Mouse (Mus musculus) layer of hippocampus, postnatal 10 days (tissue): ENCODE data around the gene Mrpl51. TPM values are rescaled to one million over a fixed set of nuclear protein-coding genes. Genes with fewer than 3 reads are reported as not detected.
"Not testable (repeated sequence)": the region's sequence is repeated elsewhere in the genome, so short reads cannot be mapped to it uniquely, and the experiment has no call there.

Experiments used
- DNase-seq, 2 experiments: peaks; one replicate each; pipeline ENCODE4 v3.0.0; 2021; ENCODE audit warnings: low spot score in 2 of 2
- total RNA-seq, 2 experiments: library from RNA; stranded (reverse); gene quantifications; 2 replicates each; pipeline ENCODE4 v1.2.3; 2021

Gene Mrpl51
- total RNA-seq, 2 experiments from 2014 or later, result 73.5 to 75.9 TPM

DNA sequence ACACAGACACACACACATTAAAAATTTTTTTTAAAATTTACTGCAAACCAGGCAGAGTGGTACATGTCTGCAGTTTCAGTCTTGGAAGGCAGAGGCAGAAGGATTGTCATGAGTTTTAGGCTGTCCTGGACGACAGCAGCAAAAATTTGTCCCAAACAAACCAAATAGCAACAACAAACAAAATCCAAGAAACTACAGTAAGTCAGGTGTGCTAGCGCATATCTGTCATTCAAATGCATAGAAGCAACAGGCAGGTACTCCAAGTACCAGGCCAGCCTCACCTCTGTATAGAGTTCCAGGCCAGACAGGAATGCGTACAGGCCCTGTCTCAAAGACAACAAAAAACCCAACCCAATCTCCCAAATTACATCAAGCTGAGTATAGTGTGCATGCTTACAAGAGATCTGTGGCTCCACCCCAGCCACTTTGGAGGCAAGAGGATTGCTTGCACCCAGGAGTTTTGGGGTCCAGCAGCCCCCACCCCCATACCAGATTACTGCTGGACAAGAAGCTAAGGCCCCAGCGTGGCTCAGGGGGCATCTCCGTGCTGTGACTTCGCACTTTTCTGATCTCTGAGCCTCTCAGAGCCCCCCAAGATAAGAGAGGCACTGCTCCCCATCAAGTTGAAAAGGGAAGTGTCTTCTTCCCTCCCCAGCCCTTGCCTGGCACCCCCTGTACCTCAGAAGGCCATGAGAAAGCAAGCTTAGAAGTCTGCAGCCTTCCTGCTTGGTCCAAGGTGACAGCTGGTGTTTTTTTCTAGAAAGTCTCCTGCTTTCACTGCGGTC is 31.6 kb upstream of the Mrpl51 start:
- DNase-seq, result no peak

DNA sequence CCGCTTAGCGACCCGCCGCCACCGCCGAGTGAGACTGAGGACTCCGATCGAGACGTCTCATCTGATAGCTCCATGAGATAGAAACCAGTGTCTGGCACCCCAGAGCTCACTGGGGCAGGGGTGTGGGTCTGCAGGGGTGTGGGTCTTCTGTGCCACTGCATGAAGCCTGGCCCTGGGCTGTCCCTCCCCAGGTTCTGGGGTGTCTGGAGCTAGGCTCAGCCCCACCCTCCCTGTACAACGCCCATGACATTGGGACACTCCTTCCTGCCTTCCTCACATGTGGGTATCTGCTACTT is 31.1 kb upstream of the Mrpl51 start:
- peak in 1 of 2 experiments; percentile 26 for DNase-seq

DNA sequence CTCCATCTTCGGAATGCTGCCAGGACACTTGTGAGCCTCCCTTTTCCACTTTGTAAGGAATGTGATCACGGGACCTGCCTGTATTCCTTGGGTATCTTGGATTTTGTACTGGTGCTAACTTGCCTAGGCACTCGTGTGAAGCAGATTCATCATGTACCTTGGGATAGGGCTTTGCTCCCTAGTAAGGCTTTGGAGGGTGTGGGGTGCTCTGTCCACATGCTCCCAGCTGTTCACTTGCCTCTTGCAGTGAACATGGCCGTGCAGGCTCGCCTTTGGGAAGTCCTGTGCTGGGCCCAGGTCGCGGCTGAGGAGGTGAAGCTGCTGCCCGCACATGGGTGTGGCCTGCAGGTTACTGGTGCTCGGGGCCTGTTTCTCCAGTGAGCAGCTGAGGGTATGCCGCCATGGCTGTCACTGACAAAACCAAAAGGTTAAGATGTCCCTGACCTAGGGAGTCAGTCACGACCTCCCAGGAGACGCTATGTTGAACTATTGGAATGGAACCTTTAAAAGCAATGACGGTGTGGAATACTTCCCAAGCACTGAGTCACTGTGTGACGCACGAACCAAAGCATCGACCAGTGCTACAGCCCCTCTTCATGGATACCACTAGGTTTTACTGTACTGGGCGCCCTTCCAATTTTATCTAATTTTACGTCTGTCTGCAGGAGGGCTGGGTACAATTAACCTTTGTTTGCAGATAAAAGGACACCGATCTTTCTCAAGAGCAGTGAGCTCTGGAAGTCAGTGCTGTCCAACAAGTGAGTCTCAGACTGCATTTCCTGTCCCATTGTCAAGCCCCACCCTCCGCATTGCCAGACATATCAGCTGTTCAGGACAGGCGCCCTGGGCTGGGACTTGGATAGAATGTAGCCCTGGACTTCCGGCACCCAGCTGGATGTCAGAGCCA is 30.5 kb upstream of the Mrpl51 start:
- peak; percentile 46 to 58 for DNase-seq

DNA sequence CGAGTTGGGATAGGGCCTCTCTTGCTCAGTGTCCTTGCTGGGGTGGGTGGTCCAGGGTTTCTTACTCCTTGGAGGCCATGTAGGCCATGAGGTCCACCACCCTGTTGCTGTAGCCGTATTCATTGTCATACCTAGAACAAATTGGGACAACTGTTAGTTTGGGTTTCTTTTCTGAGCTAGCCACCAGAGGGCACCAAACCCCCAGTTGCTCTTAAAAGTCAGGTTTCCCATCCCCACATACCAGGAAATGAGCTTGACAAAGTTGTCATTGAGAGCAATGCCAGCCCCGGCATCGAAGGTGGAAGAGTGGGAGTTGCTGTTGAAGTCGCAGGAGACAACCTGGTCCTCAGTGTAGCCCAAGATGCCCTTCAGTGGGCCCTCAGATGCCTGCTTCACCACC is 29.6 kb upstream of the Mrpl51 start:
- peak; percentile 84 for DNase-seq

DNA sequence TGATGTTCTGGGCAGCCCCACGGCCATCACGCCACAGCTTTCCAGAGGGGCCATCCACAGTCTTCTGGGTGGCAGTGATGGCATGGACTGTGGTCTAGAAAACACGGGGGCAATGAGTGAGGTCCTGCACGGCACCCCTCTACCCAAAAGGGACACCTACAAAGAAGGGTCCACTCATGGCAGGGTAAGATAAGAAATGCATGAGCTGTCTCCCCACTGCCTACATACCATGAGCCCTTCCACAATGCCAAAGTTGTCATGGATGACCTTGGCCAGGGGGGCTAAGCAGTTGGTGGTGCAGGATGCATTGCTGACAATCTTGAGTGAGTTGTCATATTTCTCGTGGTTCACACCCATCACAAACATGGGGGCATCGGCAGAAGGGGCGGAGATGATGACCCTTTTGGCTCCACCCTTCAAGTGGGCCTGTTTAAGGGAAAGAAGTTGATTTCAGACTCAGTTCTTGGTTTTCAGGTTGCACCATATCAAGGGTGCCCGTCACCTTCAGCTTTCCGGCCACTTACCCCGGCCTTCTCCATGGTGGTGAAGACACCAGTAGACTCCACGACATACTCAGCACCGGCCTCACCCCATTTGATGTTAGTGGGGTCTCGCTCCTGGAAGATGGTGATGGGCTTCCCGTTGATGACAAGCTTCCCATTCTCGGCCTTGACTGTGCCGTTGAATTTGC is 28.8 kb upstream of the Mrpl51 start:
- not testable (repeated sequence) for DNase-seq

DNA sequence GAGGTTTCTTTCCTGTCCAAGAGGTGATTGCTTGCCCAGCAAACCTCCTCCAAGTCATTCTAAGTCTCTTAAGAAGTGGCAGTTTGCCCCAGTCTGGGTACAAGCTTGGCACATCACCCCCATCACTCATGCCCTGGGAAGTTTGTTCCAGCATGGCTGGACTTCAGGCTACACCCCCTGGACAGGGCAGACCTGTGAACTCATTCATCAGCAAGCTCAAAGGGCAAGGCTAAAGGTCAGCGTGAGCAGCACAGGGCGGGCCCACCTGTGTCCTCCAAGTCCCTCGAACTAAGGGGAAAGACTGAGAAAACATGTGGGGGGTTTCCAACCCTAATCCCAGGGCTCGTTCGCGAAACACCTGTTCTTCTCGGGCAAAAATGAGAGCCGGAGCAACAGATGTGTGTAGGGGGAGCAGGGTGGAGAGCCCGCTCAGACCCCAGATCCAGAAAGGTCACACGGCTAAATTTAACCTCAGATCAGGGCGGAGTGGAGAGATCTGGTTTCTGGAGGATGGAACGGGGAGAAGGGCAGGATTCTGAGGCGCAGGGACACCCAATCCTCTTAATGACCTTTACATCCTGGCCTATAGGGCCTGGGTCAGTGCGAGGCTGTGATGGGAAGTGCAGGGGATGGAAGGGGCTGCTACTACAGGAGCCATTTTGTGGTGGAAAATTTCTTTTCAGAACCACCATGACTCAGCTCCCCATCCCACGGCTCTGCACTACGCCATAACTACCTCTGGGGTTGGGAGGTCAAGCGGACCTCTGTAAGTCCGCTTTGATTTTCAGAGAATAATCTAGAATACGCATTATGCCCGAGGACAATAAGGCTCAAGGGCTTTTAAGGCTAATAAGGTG is 27.6 kb upstream of the Mrpl51 start:
- peak; percentile 36 to 55 for DNase-seq

DNA sequence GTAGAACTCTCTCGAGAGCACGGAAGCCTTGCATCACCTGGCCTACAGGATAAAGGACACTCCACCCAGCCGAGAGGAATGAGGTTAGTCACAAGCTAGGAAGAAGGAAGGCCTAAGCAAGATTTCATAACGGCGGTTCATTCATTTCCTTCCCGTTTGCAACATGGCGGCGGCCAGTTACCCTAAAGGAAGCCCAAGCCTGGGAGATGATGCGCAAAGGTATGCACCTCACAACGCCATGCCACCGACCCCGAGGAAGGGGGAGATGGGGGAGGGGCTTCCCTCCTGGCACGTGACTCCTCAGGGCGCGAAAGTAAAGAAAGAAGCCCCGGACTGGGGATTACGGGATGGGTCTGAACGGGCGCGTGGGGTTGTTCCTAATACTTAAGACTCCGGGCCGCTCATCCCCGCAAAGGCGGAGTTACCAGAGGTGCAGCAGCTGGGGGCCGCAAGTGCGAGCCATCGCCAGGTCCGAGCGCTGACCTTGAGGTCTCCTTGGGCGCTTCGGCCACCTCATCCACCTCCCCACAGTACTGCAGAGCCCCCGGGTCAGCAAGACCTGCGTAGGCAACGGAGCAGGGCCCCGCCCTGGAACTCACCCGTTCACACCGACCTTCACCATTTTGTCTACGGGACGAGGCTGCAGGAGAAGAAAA is 26.8 kb upstream of the Mrpl51 start:
- peak; percentile 53 to 70 for DNase-seq

DNA sequence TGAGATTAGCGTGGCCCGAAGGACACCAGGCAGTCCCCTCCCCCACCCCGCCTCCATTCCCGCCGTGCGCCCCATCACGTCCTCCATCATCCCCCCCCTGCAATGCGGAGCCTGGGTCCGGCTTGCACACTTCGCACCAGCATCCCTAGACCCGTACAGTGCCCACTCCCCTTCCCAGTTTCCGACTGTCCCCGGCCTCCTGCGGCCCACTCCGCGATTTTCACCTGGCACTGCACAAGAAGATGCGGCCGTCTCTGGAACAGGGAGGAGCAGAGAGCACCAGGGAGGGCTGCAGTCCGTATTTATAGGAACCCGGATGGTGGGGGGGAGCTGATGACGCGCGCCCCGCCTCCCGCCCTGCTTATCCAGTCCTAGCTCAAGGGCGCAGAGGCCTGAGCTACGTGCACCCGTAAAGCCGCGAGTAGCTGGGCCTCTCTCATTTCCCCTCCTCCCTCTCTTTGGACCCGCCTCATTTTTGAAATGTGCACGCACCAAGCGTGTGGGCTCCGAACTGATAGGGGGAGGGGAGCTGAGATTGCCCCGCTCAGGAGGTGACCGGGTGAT is 26.2 kb upstream of the Mrpl51 start:
- DNase-seq, result peak; percentile 97 to 98

DNA sequence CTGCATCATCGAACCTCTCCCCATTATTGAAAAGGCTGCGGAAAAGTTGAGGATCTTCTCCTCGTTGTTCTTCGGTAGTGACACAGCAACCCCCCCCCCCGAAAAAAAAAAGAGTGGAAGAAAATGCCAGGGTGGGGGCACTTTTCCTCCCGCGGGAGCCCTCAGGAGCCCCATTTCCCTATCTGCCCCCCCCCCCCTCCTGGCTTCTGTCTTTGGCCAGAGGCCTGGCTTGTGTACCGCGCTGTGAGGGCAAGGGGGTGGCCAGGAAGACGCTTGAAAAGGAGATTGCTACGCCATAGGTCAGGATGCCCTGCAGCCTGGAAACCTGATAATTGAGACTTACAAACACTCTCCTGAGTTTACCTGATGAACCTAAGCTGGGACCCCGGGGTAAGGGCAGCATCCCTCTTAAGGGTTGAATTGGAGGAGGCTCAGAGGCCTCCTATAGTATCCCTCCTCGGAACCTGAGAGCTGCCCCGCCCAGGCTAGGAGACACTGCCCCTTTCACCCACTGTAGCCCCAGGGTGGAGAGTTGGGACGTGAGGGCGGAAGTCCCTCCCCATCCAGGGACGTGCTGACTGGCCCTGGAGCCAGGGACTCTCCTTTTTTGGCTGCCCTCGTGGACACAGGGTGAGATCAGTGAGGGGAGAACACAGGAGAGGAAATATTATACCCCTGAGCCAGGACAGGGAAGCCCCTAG is 25.4 kb upstream of the Mrpl51 start, which contains the start of gene Gapdh:
TSS of gene Gapdh (minus strand) at position 417 of the 701 bp plus-strand sequence.
- peak; percentile 34 to 51 for DNase-seq

DNA sequence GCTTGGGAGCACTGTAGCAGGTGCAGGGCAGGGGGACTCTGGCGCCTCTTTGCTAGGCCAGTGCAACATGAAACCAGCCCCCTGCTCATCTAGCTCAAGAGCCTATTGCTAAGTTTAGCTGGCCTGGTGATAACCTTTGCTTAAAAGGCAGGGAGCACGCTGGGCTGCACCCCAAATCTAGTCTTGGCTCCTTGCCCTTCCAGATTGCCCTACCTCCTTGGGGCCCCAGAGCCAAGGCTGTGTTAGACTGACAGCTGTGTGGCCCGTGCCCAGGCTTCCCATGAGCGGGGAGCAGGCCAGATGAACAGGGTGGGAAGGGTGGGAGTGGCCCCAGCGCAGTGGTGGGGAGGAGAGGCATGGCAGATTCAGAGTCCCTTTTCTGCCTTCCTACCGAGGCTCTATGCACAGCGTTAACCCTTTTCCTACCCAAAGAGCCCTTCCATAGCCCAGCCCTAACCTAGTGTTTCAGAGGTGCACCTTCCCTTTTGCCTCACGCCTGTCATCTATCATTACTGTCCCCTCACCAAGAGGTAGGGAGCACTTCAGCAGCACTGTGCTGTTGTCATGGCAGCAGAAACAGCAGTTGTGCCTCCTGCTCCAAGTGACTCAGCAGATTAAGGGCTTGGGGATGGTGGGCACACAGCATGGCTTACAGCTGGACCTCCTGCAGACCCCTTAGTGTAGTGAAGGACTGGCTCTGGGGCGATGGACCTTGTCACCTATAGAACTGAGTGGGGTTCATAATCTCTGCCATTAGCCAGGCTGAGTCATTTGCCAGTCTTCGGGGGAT is 24.5 kb upstream of the Mrpl51 start:
- peak; percentile 35 to 37 for DNase-seq

DNA sequence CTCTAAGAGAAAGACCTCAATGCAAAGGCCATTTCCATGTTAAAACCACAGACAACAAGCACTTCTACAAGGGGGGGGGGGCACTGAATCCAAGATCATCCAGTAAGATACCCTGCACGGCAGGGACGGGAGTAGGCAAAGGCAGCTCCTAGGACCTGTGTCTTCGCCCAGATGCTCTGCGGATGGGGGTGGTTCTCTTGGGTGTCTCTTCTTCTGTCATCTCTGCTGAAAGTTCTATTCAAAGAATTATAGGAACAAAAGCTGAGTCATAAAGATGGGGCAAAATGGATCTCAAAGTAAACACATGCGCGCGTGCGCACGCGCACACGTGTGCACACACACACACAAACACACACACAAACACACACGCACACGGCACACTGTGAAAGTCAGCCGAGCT is 23.5 kb upstream of the Mrpl51 start:
- no peak for DNase-seq

DNA sequence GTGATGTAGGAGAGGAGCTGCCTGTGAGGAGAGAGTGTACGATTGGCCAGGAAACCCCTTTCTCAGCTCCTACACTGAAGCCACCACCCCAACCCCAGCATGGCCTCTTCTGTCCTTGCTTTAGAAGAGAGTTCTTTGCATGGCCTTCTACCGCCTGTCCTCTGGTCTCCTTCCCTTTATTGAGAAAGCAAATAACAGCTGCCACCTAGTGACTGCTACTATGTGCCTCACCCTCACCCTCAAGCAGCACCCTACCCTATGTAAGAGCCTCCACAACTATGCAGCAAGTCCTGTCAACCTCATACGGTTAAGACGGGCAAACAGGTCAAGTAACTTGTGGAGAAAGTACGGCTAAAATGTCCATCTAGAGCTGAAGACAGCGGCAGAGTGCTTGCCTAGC is 21.4 kb upstream of the Mrpl51 start:
- no peak for DNase-seq

DNA sequence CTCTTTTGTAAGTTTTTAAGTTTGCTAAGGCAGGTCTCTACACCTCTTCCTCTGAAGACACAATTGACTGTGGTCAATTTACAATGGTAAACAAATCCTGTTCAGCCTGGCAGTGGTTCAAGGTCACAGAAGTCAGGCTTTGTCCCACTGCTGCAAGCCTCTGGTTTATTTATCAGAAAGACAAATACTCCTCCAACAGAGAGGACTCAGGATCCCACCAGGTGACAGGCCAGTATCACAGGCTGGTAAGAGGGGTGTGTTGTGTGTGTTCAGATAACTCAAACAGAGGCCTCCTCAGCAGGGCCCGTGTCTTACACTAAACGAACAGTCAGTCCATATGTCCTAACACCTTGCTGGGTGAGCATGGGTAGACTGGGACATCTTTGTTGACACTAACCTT is 19.1 kb upstream of the Mrpl51 start:
- no peak for DNase-seq

DNA sequence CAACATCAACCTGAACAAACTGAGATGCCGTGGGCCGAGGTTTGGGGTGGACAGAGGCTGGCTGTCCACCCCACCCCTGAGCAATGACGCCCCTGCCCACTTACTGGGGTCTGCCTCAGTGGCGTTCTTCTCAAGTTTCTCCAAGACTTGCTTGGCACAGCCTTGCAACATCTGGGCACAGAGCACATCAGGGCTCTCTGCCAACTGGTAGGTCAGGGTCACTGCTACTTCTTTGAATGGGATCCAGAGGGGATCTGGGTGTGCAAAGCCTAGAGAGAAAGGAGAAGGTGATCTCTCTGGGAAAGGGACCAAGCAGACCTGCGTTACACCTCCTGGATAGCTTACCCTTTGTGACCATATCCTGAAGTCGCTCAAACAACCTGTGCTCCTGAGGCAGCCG is 18.3 kb upstream of the Mrpl51 start:
- DNase-seq, result no peak

DNA sequence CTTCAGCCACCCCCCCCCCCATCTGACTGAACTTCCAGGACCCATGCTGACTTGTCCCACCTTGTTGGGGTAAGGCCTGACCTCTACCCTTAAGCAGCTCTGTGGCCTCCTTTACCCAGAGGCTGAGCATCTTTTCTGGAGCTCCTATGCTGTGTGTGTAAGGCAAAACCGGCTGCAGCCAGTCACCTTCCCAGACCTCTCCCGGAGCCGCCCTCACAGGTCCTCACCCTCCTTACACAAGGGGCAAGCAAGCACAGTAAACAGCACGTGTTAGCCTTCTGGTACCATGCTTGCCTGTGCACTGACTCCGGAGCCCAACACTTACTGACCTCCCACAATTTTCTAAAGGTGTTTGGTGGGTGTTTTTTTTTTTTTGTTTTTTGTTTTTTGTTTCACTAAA is 16.1 kb upstream of the Mrpl51 start:
- no peak for DNase-seq

DNA sequence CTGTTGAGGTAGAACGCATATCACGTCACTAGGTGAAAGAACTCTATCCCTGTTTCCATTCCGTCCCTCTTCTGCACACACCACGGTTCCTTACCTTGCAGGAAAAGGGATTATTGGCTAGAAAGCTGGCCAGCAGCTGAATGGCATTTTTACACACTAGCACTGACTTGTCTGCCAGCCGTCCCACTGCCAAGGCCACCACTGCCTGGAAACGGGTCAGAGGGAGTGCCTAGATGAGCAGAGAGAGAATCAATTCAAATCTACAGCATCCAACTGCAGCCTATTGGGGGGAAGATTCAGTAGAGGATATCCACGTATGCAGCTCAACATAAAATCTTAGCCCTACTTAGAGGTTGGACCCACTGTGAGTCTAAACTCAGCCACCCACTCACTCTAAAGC is 12.0 kb upstream of the Mrpl51 start:
- no peak for DNase-seq

DNA sequence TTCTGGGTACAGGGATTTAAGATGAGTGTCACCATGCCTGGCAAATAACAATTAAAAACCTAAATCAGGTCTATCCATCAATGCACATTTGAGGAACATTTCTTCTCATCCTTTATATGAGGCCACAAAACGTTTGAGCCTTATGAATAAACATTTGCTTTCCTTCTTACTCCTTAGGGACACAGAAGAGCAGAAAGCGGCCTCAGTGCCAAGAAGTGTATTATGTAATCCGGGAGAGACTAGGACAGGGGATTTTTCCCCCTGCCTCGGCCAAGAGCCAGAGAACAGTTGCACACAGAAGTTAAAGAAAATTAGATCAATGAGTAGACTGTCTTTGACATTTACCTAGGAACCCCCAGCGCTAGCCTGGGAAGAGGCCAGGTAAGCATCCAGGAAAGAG is 9.5 kb upstream of the Mrpl51 start:
- DNase-seq, result no peak

DNA sequence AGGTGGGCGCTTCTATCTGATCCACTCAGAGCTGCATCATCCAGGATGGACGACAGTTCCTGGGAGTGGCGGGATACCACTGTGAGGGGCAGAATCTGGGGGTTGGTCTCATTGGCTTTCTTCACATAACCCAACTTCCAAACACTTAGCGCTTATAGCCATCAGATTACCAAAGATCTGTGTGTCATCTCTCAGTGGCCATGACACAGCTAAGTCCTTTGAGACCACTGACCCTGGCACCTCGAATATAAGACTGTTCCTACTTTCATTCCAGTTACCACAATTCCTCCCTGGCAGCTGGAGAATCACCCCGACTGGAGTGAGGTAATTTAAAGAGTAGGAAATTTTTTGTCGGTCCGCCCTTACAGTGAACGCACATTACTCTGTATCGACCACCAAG is 5.4 kb upstream of the Mrpl51 start:
- DNase-seq, result no peak

DNA sequence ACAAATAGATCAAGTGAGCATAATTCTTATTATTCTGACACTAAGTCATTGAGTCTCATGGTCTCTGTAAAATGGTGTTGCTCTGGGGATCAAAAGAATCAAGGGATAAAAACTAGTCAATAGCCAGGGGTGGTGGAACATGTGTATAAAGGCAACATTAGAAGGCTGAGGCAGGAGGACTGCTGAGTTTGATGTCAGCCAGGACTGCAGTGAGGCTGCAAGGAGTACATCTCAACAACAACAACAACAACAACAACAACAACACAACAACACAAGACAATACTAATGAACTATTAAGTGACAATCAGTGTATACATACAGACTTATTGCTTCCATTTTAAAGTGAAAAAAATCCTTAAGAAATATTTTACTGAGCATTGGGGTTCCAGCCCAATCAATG is 785 bp upstream of the Mrpl51 start:
- no peak for DNase-seq
